In genomic region chr3:32705647-32706348, GRCm38 (mm10) we compare ENCODE assay signal across 7 mouse cellular contexts. TPM values are rescaled to one million over a fixed set of nuclear protein-coding genes. Genes with fewer than 3 reads are reported as not detected.
DNase-seq lines count a peak whose midpoint lies in the region; ATAC-seq lines count a peak whose summit lies in the region.
"Not testable (repeated sequence)": the region's sequence is repeated elsewhere in the genome, so short reads cannot be mapped to it uniquely, and the experiment has no call there.

Actl6a (plus strand) TSS chr3:32706298.

- H3K27me3 ChIP-seq in forebrain, embryonic 13.5 days; heart, embryonic 10.5 days (ENCODE audit: insufficient read depth, poor library complexity, severe bottlenecking); hindbrain, embryonic 16.5 days (replicated peaks; ENCODE audit: control insufficient read depth, insufficient read depth, low read length); liver, embryonic 16.5 days (ENCODE audit: control insufficient read depth, insufficient read depth, low read depth, low read length): not testable (repeated sequence)

- not testable (repeated sequence) for DNase-seq in adrenal gland, postnatal 4 days (ENCODE audit: low spot score in 2 of 2); heart, embryonic 10.5 days (ENCODE audit: low spot score); left cerebral cortex, adult 18-20 months (ENCODE audit: low spot score in 2 of 2)

- not testable (repeated sequence) for H3K4me2 ChIP-seq in forebrain, embryonic 13.5 days; hindbrain, embryonic 16.5 days (ENCODE audit: low read length); liver, embryonic 16.5 days (ENCODE audit: low read depth, low read length)

- 79% methylated on average over 9 of the region's 9 CpGs for WGBS in forebrain, embryonic 13.5 days
- WGBS in heart, embryonic 10.5 days = 68% methylated on average over 9 of the region's 9 CpGs
- WGBS in hindbrain, embryonic 16.5 days = 83% methylated on average over 9 of the region's 9 CpGs
- 62% methylated on average over 9 of the region's 9 CpGs for WGBS in liver, embryonic 16.5 days (ENCODE audit: insufficient replicate concordance)

- not testable (repeated sequence) for H3K27ac ChIP-seq in forebrain, embryonic 13.5 days; heart, embryonic 10.5 days; hindbrain, embryonic 16.5 days (ENCODE audit: low read depth, low read length); liver, embryonic 16.5 days (ENCODE audit: low read length)

- not testable (repeated sequence) for H3K4me3 ChIP-seq in forebrain, embryonic 13.5 days; heart, embryonic 10.5 days; hindbrain, embryonic 16.5 days (ENCODE audit: low read length); liver, embryonic 16.5 days (ENCODE audit: low read depth, low read length)

- not testable (repeated sequence) for ATAC-seq in forebrain, embryonic 13.5 days; hindbrain, embryonic 16.5 days; liver, embryonic 16.5 days (ENCODE audit: low read depth); monocyte, adult 5-6 weeks (replicated peaks; ENCODE audit: insufficient number of reproducible peaks, low FRiP score, low TSS enrichment, poor library complexity, severe bottlenecking)

- H3K4me1 ChIP-seq in forebrain, embryonic 13.5 days = peaks cover 12% of the 10 kb centered on the region
- H3K4me1 ChIP-seq in heart, embryonic 10.5 days; hindbrain, embryonic 16.5 days (ENCODE audit: control insufficient read depth, insufficient read depth, low read depth, low read length); liver, embryonic 16.5 days (ENCODE audit: control insufficient read depth, low read depth, low read length): not testable (repeated sequence)

- not testable (repeated sequence) for H3K36me3 ChIP-seq in forebrain, embryonic 13.5 days (ENCODE audit: poor library complexity, severe bottlenecking); heart, embryonic 10.5 days; hindbrain, embryonic 16.5 days (ENCODE audit: control insufficient read depth, insufficient read depth, low read length); liver, embryonic 16.5 days (ENCODE audit: control insufficient read depth, insufficient read depth)

- H3K9ac ChIP-seq in forebrain, embryonic 13.5 days; hindbrain, embryonic 16.5 days (ENCODE audit: low read depth, low read length); liver, embryonic 16.5 days (ENCODE audit: low read depth, low read length): not testable (repeated sequence)

- not testable (repeated sequence) for H3K9me3 ChIP-seq in forebrain, embryonic 13.5 days (replicated peaks); heart, embryonic 10.5 days; hindbrain, embryonic 16.5 days (ENCODE audit: control insufficient read depth, low read length); liver, embryonic 16.5 days (replicated peaks; ENCODE audit: control insufficient read depth, low read length)

RNA-seq across cellular contexts. Expression of gene Actl6a, which starts in this region (rescaled TPM):
- total RNA-seq in adrenal gland, postnatal 4 days (2021) = 10 to 100 TPM; 60.0 to 64.9 TPM
- 206 and 214 TPM in 2 replicates for polyA plus RNA-seq in forebrain, embryonic 13.5 days (2015; fragmentation: Nextera tagmentation; extraction: Ambion mirVana)
- 131 and 187 TPM in 2 replicates for polyA plus RNA-seq in heart, embryonic 10.5 days (2016; fragmentation: Nextera tagmentation; extraction: Ambion mirVana)
- polyA plus RNA-seq in hindbrain, embryonic 16.5 days (2015; fragmentation: Nextera tagmentation; extraction: Ambion mirVana) = 55.3 and 59.9 TPM in 2 replicates
- total RNA-seq in left cerebral cortex, adult 18-20 months (2021) = 10 to 100 TPM; 14.9 to 15.8 TPM
- 68.0 and 71.3 TPM in 2 replicates for polyA plus RNA-seq in liver, embryonic 16.5 days (2015; fragmentation: Nextera tagmentation; extraction: Ambion mirVana)
- total RNA-seq in monocyte, adult 5-6 weeks (2017) = 53.7 to 82.1 TPM (median 65.7 TPM) in 3 replicates
